Mouse (Mus musculus) kidney, postnatal 14 days (tissue): Measurements from ENCODE around the gene Cadps.
A peak's percentile ranks its signal among the peaks of the same experiment; 100 is the strongest.

ENCODE experiments used
- DNase-seq: peaks from one replicate; pipeline ENCODE4 v3.0.0; 2022; ENCODE audit warnings: mixed read lengths

The Cadps gene

GRCm38 (mm10) chr14:12462206-12462605 lies 360.7 kb downstream of the Cadps start:
- no peak for DNase-seq

GRCm38 (mm10) chr14:12459700-12460099 lies 363.2 kb downstream of the Cadps start:
- DNase-seq = no peak

- no peak for DNase-seq
Observed at GRCm38 (mm10) chr14:12455064-12455591, 367.8 kb downstream of the Cadps start.

GRCm38 (mm10) chr14:12450807-12451206 lies 372.1 kb downstream of the Cadps start:
- DNase-seq = no peak

GRCm38 (mm10) chr14:12448883-12449282 lies 374.0 kb downstream of the Cadps start:
- DNase-seq = no peak

- no peak for DNase-seq
Observed at GRCm38 (mm10) chr14:12441019-12441418, 381.9 kb downstream of the Cadps start.

- DNase-seq = no peak
Observed at GRCm38 (mm10) chr14:12437976-12438375, 384.9 kb downstream of the Cadps start.

- DNase-seq = no peak
Observed at GRCm38 (mm10) chr14:12437422-12437821, 385.5 kb downstream of the Cadps start.

- no peak for DNase-seq
Observed at GRCm38 (mm10) chr14:12436903-12437368, 385.9 kb downstream of the Cadps start.

- DNase-seq = no peak
Observed at GRCm38 (mm10) chr14:12428021-12428654, 394.7 kb downstream of the Cadps start.

- DNase-seq = no peak
Observed at GRCm38 (mm10) chr14:12425311-12425710, 397.6 kb downstream of the Cadps start.

GRCm38 (mm10) chr14:12410276-12410675 lies 412.6 kb downstream of the Cadps start:
- no peak for DNase-seq

- DNase-seq = no peak
Observed at GRCm38 (mm10) chr14:12409811-12410210, 413.1 kb downstream of the Cadps start.

GRCm38 (mm10) chr14:12406588-12406987 lies 416.3 kb downstream of the Cadps start:
- peak; percentile 12 for DNase-seq

- no peak for DNase-seq
Observed at GRCm38 (mm10) chr14:12405201-12405600, 417.7 kb downstream of the Cadps start.

GRCm38 (mm10) chr14:12404724-12405123 lies 418.2 kb downstream of the Cadps start:
- no peak for DNase-seq

- no peak for DNase-seq
Observed at GRCm38 (mm10) chr14:12404052-12404451, 418.8 kb downstream of the Cadps start.

- no peak for DNase-seq
Observed at GRCm38 (mm10) chr14:12400116-12400515, 422.8 kb downstream of the Cadps start.

- no peak for DNase-seq
Observed at GRCm38 (mm10) chr14:12397561-12397960, 425.3 kb downstream of the Cadps start.

GRCm38 (mm10) chr14:12394318-12394717 lies 428.6 kb downstream of the Cadps start:
- no peak for DNase-seq

- no peak for DNase-seq
Observed at GRCm38 (mm10) chr14:12393271-12393861, 429.5 kb downstream of the Cadps start.

- no peak for DNase-seq
Observed at GRCm38 (mm10) chr14:12391167-12391566, 431.7 kb downstream of the Cadps start.

- no peak for DNase-seq
Observed at GRCm38 (mm10) chr14:12388806-12389436, 434.0 kb downstream of the Cadps start.
